Mouse (Mus musculus) heart, postnatal 25 days (tissue): ENCODE results near the gene Hist1h2ah. TPM values are rescaled to one million over a fixed set of nuclear protein-coding genes. Genes with fewer than 3 reads are reported as not detected.
"Not testable (repeated sequence)": the region's sequence is repeated elsewhere in the genome, so short reads cannot be mapped to it uniquely, and the experiment has no call there.

Experiments
- DNase-seq: peaks from one replicate; pipeline ENCODE4 v3.0.0; 2022; ENCODE audit warnings: low spot score
- intact Hi-C: fragments of 180-260 bp; cut with DNase I; formaldehyde crosslinking; loops from one replicate; pipeline ENCODE4 v1.15.1; 2025
- total RNA-seq, 2 experiments: library from RNA; stranded (reverse); gene quantifications; 2 replicates each; pipeline ENCODE4 v1.2.3; 2021

Hist1h2ah gene
- total RNA-seq: 10 to 100 TPM; 32.9 to 34.9 TPM

DNA sequence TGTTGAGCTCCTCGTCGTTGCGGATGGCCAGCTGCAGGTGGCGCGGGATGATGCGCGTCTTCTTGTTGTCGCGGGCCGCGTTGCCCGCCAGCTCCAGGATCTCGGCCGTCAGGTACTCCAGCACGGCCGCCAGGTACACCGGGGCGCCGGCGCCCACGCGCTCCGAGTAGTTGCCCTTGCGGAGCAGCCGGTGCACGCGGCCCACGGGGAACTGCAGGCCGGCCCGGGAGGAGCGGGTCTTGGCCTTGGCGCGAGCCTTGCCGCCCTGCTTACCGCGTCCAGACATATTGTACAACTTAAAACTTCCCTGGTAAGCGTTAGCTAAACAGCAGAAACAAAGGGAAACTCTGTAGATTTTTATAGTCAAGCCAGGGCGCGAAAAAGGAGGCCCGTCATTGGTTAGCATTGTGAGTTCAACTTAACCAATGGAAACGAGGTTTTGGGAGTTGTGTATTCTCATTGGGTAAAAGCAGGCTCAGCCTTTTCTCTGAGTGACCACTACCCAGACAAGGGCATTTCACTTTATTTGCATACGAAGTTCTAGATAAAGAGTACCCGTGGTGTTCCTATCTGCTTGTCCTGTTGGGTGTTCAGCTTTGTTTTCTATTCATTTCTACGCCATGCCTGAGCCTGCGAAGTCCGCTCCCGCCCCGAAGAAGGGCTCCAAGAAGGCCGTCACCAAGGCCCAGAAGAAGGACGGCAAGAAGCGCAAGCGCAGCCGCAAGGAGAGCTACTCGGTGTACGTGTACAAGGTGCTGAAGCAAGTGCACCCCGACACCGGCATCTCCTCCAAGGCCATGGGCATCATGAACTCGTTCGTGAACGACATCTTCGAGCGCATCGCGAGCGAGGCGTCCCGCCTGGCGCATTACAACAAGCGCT lies at the start of gene Hist1h2ah, which contains the start of gene Hist1h2bk:
TSS of gene Hist1h2ah (minus strand) at position 302 of the 882 bp plus-strand sequence.
TSS of gene Hist1h2bk (plus strand) at position 604 of the 882 bp plus-strand sequence.
- intact Hi-C loops: loop anchor here (5.0 kb wide), 2 partner anchors 1587 to 1647 kb away; partner anchors contain the start of genes Hist1h1e, Hist1h2ac, Hist1h2bc and Hist1h2be
- DNase-seq: peak; percentile 60

DNA sequence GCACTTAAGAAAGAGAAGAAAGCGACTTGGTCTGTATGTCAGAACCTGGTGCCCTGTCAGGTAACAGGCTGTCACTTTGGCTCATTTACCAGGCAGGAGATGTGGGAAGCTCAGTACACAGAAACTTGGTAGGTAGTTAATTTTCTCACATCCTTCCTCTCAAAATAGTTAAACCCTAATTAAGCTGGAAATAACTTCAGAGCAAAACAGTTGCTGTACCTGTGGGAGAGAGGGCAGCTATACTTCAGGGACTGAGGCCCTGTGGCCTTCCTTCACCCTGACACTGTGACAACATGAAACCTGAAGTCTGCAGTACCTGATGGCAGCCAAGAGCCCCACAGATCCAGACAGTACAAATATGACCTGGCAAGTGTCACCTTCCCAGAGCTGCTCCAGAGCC lies 48.8 kb upstream of the Hist1h2ah start, which contains the start of gene Vmn1r188:
TSS of gene Vmn1r188 (plus strand) at position 301 of the 400 bp plus-strand sequence.
- intact Hi-C loops: not testable (repeated sequence)

DNA sequence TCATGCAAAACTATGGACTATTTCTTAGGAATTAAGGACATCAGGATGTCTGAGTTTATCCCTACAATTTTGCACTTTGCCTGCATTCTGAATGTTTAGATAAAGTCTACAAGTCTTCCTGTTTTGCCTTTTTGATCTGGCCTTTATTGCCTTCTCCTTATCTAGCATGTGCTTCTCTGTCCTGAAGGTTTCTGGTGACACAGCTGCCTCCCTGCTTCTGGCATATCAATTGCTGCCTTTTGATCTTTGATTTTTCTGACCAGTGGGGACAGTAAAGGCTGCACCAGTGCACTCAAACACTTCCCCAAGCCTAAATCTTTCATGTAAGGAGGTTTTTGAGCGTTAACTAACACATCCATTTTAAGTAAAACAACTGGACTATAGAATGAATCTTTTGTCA lies 28.1 kb upstream of the Hist1h2ah start:
- intact Hi-C loops: no loop called here
- DNase-seq: no peak

More for the DNA sequence above, 48.8 kb upstream of the Hist1h2ah start, which contains the start of gene Vmn1r188:
- DNase-seq: not testable (repeated sequence)

DNA sequence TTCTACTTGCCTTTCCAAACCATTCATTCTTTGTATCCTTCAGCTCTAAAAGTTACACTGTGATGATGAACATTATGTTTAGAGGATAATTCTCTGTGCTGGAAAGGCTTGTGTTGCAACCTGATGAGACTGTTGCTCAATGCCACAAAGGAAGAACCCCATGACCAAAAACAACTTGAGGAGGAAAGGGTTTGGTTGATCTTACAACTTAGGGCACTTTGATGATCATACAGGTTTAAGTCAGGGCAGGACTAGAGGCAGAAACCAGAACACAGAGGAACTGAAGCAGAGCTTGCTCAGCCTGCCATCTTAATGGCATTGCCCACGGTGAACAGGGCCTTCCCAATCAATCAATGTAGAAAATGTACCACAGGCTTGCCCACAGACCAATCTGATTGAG lies 26.1 kb upstream of the Hist1h2ah start:
- no peak for DNase-seq
- intact Hi-C loops: no loop called here

DNA sequence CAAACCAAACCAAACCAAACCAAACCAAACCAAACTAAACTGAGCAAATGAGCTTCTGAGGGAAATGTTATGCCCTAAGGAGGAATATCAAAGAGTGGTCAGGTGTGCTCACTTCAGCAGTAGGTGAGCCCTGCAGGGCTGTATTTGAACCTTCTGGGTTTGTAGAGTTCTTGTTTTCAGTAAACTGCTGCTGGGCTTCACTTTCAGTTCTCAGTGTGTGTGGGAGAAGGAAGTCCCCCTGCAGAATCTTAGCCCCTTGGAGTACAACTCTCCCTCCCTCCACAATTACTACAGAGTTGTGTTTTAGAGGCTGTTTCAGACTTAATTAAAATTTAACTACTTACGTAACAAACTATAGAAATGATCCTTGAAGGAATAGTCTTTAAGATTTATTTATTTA lies 18.4 kb upstream of the Hist1h2ah start:
- intact Hi-C loops: no loop called here
- no peak for DNase-seq

DNA sequence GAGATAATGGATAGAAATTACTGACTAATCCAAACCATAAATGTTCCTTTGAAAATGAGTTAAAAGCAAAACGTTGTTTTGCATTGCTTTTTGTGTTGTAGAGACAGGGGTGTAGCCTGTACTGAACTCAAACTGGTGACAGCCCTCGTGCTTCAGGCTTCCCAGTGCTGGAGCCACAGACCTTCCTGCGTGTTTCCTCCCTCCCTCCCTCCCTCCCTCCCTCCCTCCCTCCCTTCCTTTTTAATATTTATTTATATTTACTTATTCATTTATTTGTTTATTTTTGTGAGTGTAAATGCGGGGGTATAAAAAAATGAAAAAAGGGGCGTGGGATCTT lies 16.1 kb upstream of the Hist1h2ah start:
- intact Hi-C loops: no loop called here
- no peak for DNase-seq

DNA sequence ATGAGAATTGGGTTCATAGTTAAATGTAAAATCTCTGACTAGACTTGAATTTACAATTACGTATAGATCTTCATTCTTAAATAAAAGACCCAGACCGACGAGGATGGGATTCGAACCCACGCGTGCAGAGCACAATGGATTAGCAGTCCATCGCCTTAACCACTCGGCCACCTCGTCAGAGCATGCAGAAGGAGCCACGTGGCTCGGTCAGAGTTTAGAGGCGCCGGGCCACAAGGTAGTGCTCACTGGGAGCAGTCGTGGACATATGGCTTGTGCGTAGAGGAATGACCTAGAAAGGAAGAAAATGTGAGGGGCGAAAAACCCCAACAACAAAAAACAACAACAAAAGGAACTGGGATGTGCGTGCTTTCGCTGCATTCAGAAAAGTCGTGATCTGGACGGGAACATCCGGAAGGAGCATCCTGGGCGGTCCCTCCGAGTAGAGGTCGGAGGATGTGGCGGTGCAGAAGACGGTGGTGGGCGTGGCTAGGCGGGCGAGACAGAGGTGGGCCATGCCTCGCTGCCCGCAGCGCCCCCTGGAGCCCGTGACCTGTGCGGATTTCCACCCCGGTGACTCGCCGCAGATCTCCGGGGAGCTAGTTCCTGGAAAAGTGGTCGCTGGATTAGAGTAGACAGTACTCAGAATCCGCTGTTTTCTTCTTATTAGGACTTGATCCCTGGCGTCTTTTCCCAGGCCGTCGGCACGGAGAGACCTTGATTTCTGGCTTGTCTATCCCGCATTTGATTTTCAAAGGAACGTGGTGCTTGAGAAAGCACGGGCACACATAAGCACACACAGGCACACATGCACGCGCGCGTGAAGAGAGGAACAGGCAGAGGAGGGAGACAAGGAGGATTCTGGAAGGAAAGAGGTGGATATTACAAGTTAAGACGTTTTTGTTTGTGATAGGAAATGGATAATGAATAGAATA lies 15.5 kb upstream of the Hist1h2ah start:
- DNase-seq: peak; percentile 76
- intact Hi-C loops: no loop called here

GRCm38 (mm10) chr13:22049737-22050440 lies 14.5 kb upstream of the Hist1h2ah start:
- intact Hi-C loops: loop anchor here (5.0 to 10.0 kb wide), 3 partner anchors 225 to 1315 kb away; partner anchors contain the start of gene Zfp322a
- no peak for DNase-seq

DNA sequence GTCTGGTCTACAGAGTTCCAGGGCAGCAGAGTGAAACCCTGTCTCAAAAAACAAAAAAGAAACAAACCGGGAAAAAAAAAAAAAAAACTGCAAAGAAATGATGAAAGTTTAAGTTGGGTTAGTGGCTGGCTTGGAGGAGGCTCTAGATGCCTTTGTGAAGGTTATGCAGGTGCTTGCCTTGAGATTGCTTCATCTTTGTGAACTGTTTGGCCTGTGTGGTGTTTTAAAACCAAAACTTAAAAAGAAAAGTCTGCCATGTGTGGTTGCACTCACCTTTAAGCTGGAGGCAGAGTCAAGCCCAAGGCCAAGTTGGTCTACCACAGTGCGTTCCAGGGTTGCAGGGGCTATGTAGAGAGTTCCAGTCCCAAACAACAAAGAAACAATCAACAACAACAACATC lies 13.7 kb upstream of the Hist1h2ah start:
- no peak for DNase-seq
- intact Hi-C loops: loop anchor here (5.0 to 10.0 kb wide), 3 partner anchors 224 to 1316 kb away; partner anchors contain the start of gene Zfp322a

- intact Hi-C loops: loop anchor here (5.0 to 10.0 kb wide), 3 partner anchors 221 to 1319 kb away; partner anchors contain the start of gene Zfp322a
- no peak for DNase-seq
Measured at GRCm38 (mm10) chr13:22045311-22045710, 9.9 kb upstream of the Hist1h2ah start.

DNA sequence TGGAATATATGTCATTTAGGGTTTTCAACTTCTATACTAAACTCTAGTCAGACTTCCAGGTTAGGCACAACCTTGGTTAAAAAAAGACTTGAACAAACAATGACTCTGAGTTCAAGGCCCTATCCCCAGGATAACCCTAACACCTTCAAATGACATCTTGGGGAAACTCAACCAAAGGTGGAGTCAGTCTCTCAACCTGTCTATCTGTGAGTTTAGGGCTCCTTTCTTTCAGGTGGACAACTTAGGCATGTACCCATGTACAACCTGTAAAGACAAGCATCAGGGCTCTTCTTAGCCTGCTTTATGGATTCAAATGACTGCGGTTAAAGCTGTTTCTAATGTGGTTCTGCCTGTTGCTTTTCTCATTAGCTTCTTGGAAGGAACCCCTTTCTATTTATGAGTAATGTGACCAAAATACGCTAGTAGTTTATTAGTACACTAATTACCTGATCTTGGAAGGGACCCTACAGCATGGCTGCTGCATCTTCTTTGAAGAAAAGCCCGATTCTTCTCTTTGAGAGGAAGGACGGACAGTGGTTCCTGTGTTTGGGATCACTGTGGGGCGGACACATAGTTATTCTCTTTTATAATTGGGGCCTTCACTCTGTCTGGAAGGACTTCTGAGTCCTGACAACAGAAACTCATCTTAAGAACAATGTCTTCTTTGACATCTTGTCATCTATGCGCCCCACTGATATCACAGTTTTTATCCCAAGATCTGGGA lies 9.2 kb upstream of the Hist1h2ah start:
- no peak for DNase-seq
- intact Hi-C loops: loop anchor here (5.0 to 10.0 kb wide), 6 partner anchors 220 to 1703 kb away; partner anchors contain the start of genes Hist1h1t, Hist1h2bb, Hist1h3c and Hist1h4c

- DNase-seq: no peak
- intact Hi-C loops: loop anchor here (5.0 to 10.0 kb wide), 5 partner anchors 219 to 1704 kb away; partner anchors contain the start of genes Hist1h1t, Hist1h2bb, Hist1h3c and Hist1h4c
Measured at GRCm38 (mm10) chr13:22043503-22044431, 8.4 kb upstream of the Hist1h2ah start.

GRCm38 (mm10) chr13:22042568-22043502 lies 7.5 kb upstream of the Hist1h2ah start, which contains the start of the genes Hist1h2ag and Hist1h2bj:
Gene Hist1h2ag, minus strand, starts transcription at chr13:22042944.
Gene Hist1h2bj, plus strand, starts transcription at chr13:22043214.
- peak; percentile 83 for DNase-seq
- intact Hi-C loops: loop anchor here (5.0 to 10.0 kb wide), 5 partner anchors 218 to 1704 kb away; partner anchors contain the start of genes Hist1h1t, Hist1h2bb, Hist1h3c and Hist1h4c

DNA sequence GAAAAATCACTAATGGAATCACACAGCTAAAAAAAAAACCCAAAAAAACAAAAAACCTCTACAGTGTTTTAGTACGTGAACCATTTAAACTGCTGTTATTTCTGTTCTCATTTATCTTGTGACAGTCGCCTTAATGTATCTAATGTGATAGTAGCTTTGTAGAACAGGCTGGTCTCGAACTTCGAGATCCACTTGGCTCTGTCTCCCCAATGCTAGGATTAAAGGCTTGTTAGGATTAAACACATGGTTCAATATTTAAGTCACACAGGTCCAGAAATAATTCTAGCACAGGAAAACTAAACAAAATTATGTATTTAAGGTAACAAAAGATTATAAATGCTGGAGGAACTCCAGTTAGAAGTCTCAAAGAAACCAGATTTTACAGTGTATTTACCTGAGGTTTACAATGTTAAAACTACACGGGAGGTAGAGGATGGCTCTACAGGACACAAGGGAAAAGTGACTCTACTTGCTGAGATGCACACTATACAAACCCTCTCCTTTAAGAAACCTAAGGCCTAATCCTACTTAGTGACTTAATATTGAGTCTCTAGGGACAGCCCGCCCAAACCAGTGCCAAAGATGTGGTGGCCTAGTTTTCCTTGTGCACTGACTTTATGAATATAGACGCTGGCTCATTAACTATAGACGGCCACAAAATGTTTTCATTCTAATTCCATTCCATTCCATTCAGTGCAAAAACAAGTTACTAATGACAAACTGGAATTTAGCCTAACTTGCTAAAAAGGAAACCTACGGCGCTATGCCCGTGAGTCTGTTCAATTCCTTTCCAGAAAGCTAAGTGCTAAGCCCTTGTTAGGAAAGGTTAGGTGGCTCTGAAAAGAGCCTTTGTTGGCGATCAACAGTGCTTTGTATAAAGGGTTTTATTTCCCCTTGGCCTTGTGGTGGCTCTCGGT lies 6.5 kb upstream of the Hist1h2ah start:
- no peak for DNase-seq
- intact Hi-C loops: loop anchor here (5.0 to 10.0 kb wide), 5 partner anchors 217 to 1705 kb away; partner anchors contain the start of genes Hist1h1t, Hist1h2bb, Hist1h3c and Hist1h4c

- intact Hi-C loops: loop anchor here (5.0 to 10.0 kb wide), 5 partner anchors 216 to 1706 kb away; partner anchors contain the start of genes Hist1h1t, Hist1h2bb, Hist1h3c and Hist1h4c
- peak; percentile 89 for DNase-seq
Measured at GRCm38 (mm10) chr13:22041142-22041536, 5.8 kb upstream of the Hist1h2ah start, which contains the start of gene Hist1h4i. Gene Hist1h4i, minus strand, starts transcription at chr13:22041362.
